Mouse (Mus musculus): ENCODE measurements around the gene Orai1.

GRCm38 (mm10) chr5:122989001-122989525, 25.8 kb upstream of the Orai1 start:
- TF ChIP-seq POLR2A (IDR thresholded peaks at IDR 0.05; ENCODE audit: insufficient read length, low read depth) (peak; percentile 78), USF1 (IDR thresholded peaks at IDR 0.05; ENCODE audit: low read depth) (peak; percentile 30), CEBPB (IDR thresholded peaks at IDR 0.05; ENCODE audit: insufficient read depth, poor library complexity, severe bottlenecking) (no peak), MYOD1 (IDR thresholded peaks at IDR 0.05; ENCODE audit: control insufficient read depth in 1 of 3, insufficient read length in 2 of 3, low read depth in 2 of 3) (no peak), E2F4 (IDR thresholded peaks at IDR 0.05; ENCODE audit: insufficient read depth) (no peak), MAX (IDR thresholded peaks at IDR 0.05; ENCODE audit: low read depth) (no peak), SRF (IDR thresholded peaks at IDR 0.05; ENCODE audit: control insufficient read depth, insufficient read length, low read depth) (no peak), MYOG (IDR thresholded peaks at IDR 0.05; ENCODE audit: control insufficient read depth in 1 of 3, insufficient read depth in 1 of 3, insufficient read length in 2 of 3, low read depth in 2 of 3) (peak in 1 of 3 experiments; percentile 16), TCF3 (IDR thresholded peaks at IDR 0.05; ENCODE audit: insufficient read length, low read depth) (no peak), REST (IDR thresholded peaks at IDR 0.05; ENCODE audit: insufficient read depth, insufficient read length) (no peak), TCF12 (IDR thresholded peaks at IDR 0.05; ENCODE audit: insufficient read depth, poor library complexity, severe bottlenecking) (no peak), POLR2AphosphoS2 (IDR thresholded peaks at IDR 0.05; ENCODE audit: insufficient read length, low read depth) (peak; percentile 65)

All from myocyte (in vitro differentiated cells).